Mouse (Mus musculus) ES-Bruce4 (cell line): ENCODE data around the gene Tmem81. TPM values are rescaled to one million over a fixed set of nuclear protein-coding genes. Genes with fewer than 3 reads are reported as not detected.

Experiments
- H3K27ac ChIP-seq: 2 replicates; pipeline ENCODE4 v1.5.1; 2012; ENCODE audit warnings: low read length, inconsistent platforms; ENCODE audit not compliant: insufficient read depth
- H3K27me3 ChIP-seq: 2 replicates; pipeline ENCODE4 v1.6.1; 2012; ENCODE audit warnings: mild to moderate bottlenecking, low read length, inconsistent platforms; ENCODE audit not compliant: control insufficient read depth, poor library complexity, insufficient read depth, severe bottlenecking
- H3K36me3 ChIP-seq: 2 replicates; pipeline ENCODE4 v1.6.1; 2012; ENCODE audit warnings: inconsistent platforms, mild to moderate bottlenecking, low read length, moderate library complexity; ENCODE audit not compliant: control insufficient read depth, poor library complexity, insufficient read depth, severe bottlenecking
- H3K4me1 ChIP-seq: one replicate; pipeline ENCODE4 v1.8.1; 2011; ENCODE audit warnings: low read length; ENCODE audit not compliant: control insufficient read depth, insufficient read depth
- H3K4me3 ChIP-seq: 2 replicates; pipeline ENCODE4 v1.5.1; 2011; ENCODE audit warnings: low read depth, mild to moderate bottlenecking, low read length
- H3K9ac ChIP-seq: 2 replicates; pipeline ENCODE4 v1.6.1; 2012; ENCODE audit warnings: low read depth, mild to moderate bottlenecking, inconsistent platforms; ENCODE audit not compliant: poor library complexity, severe bottlenecking
- H3K9me3 ChIP-seq: replicated peaks from 2 replicates; pipeline ENCODE4 v1.6.1; 2012; ENCODE audit warnings: mild to moderate bottlenecking, low read length, inconsistent platforms; ENCODE audit not compliant: control insufficient read depth, poor library complexity, insufficient read depth, severe bottlenecking
- CTCF ChIP-seq: IDR thresholded peaks from one replicate; pipeline ENCODE4 v1.8.1; 2011; ENCODE audit warnings: low read depth, low read length
- EP300 ChIP-seq: IDR thresholded peaks from 2 replicates; pipeline ENCODE4 v1.6.1; 2011; ENCODE audit warnings: low read depth, low read length; ENCODE audit not compliant: insufficient read depth
- POLR2A ChIP-seq: IDR thresholded peaks from one replicate; pipeline ENCODE4 v1.8.1; 2011; ENCODE audit warnings: low read length; ENCODE audit not compliant: insufficient read depth
- polyA plus RNA-seq: library from polyadenylated mRNA; stranded (reverse); fragments of >200 nt; gene quantifications from 2 replicates; pipeline ENCODE4 v1.2.4, GENCODE M21; 2011; ENCODE audit warnings: low read depth; ENCODE audit not compliant: missing spikeins, insufficient read depth, insufficient read length

The Tmem81 gene
- polyA plus RNA-seq, 1 experiment = 10.1 TPM

DNA sequence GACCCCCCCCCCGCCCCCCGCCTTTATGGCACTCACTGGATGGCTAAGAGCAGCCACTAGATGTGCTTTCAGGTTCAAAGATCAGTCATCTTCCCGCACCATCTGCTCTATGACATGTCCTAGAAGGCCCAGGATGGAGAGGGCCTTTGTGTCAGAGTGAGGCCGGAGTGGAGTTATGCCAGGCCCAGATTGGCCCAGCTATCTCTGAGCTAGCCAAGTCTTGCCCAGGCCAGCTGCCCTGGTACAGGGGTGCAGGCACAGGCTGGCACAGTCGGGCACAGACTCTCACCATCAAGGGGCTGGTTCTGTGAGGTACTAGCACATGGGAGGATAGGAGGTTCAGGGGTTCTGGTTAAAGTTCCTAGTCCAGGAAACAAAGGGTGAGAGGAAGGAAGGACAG lies 31.7 kb downstream of the Tmem81 start:
- no peaks in the 10 kb centered on the region for H3K36me3 ChIP-seq
- H3K9me3 ChIP-seq = no peaks in the 10 kb centered on the region
- no peak for TF ChIP-seq CTCF
- no peak for TF ChIP-seq POLR2A
- TF ChIP-seq EP300 = no peak
- no peak overlapping the region for H3K27ac ChIP-seq
- H3K4me1 ChIP-seq = no peaks in the 10 kb centered on the region
- H3K4me3 ChIP-seq = no peak overlapping the region
- H3K27me3 ChIP-seq = no peaks in the 10 kb centered on the region
- H3K9ac ChIP-seq = no peak overlapping the region

GRCm38 (mm10) chr1:132540701-132541100 lies 34.7 kb downstream of the Tmem81 start:
- no peaks in the 10 kb centered on the region for H3K27me3 ChIP-seq
- H3K27ac ChIP-seq = no peak overlapping the region

DNA sequence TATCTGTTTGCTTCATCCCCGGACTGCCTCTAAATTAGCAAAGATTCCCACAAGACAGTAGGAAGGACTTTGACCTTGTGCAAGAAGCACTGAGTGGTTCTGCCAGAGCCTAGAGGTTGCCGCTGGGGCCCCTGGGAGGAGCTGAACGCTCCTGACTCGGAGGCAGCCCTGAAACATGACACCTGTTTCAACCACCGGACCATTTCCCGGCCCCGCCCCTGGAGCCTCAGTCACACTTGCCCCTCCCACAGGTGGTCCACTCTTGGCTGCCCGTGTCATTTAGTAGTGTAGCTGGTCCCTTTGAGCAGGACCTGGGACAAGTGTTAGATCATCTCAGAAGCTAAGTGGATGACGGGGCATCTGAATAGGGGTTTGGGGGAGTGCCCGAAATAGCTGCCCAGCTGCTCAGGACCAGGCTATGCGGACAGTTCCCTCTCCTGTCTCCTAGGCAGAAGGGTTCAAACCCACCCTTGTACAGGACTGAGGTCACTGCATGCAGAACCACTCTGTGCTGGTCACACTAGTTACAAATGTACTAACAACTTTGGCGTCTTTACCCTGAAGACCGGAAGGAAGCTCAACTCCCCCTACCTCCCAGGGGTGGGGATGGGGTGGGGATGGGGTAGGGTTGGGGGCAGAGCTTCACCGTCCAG lies 35.3 kb downstream of the Tmem81 start:
- Histone ChIP-seq H3K9me3 (no peaks in the 10 kb centered on the region), H3K36me3 (no peaks in the 10 kb centered on the region), H3K27me3 (no peaks in the 10 kb centered on the region), H3K4me3 (peak overlapping the region; percentile 31), H3K27ac (no peak overlapping the region), H3K9ac (no peak overlapping the region), H3K4me1 (no peaks in the 10 kb centered on the region)
- TF ChIP-seq CTCF (no peak), EP300 (no peak), POLR2A (no peak)

More at GRCm38 (mm10) chr1:132540701-132541100, 34.7 kb downstream of the Tmem81 start:
- no peak overlapping the region for H3K9ac ChIP-seq
- no peaks in the 10 kb centered on the region for H3K36me3 ChIP-seq
- no peaks in the 10 kb centered on the region for H3K4me1 ChIP-seq
- TF ChIP-seq POLR2A (no peak), CTCF (no peak), EP300 (no peak)
- H3K4me3 ChIP-seq = no peak overlapping the region
- H3K9me3 ChIP-seq = no peaks in the 10 kb centered on the region

GRCm38 (mm10) chr1:132541824-132542599 lies 36.0 kb downstream of the Tmem81 start:
- Histone ChIP-seq H3K27me3 (no peaks in the 10 kb centered on the region), H3K27ac (no peak overlapping the region), H3K9ac (peak overlapping the region; percentile 19; the same call in 1 of the 2 replicates), H3K4me3 (peak overlapping the region; percentile 58), H3K9me3 (no peaks in the 10 kb centered on the region), H3K4me1 (no peaks in the 10 kb centered on the region), H3K36me3 (no peaks in the 10 kb centered on the region)
- TF ChIP-seq POLR2A (no peak), CTCF (no peak), EP300 (no peak)

- no peaks in the 10 kb centered on the region for H3K4me1 ChIP-seq
- no peak within 1 kb of the TSS for H3K27ac ChIP-seq
- H3K36me3 ChIP-seq = no peaks in the 10 kb centered on the region
- H3K9ac ChIP-seq = peak within 1 kb of the TSS; percentile 19; the same call in 1 of the 2 replicates
- TF ChIP-seq EP300 = no peak
- no peaks in the 10 kb centered on the region for H3K27me3 ChIP-seq
- no peaks in the 10 kb centered on the region for H3K9me3 ChIP-seq
- H3K4me3 ChIP-seq = peak within 1 kb of the TSS; percentile 62
These were observed 36.8 kb downstream of the Tmem81 start, which contains the start of gene Cntn2 for GRCm38 (mm10) chr1:132542762-132543306. Gene Cntn2 (minus strand): TSS chr1:132543256.

DNA sequence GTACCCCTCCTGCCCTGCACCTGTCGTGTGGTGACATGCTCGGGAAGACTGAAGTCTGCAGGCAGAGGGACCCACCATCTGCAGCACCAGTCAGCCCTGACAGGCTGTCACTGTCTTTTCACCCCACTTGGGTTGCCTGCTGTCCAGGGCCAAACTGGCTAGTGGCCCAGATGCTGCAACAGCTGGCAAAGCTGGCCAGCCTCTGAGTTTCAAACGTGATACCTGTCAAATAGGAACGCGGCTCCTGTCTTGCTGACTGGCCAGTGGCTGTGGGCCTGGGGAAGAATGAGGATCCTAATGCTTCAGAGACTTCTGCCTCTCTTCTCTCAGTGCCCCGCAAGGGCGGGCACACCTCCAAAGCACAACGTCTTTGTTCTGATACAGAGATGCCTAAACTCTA lies 37.8 kb downstream of the Tmem81 start:
- Histone ChIP-seq H3K9me3 (no peaks in the 10 kb centered on the region), H3K27ac (no peak overlapping the region), H3K9ac (no peak overlapping the region), H3K4me3 (no peak overlapping the region), H3K27me3 (no peaks in the 10 kb centered on the region), H3K4me1 (no peaks in the 10 kb centered on the region), H3K36me3 (no peaks in the 10 kb centered on the region)
- TF ChIP-seq CTCF (no peak), POLR2A (no peak), EP300 (no peak)
